Mouse (Mus musculus) erythroblast, embryonic 14.5 days (primary cell): ENCODE results near the gene Vps8.

ENCODE experiments used
- GATA1 ChIP-seq: IDR thresholded peaks from 2 replicates; pipeline ENCODE4 v1.6.1; 2012; ENCODE audit warnings: low read length, inconsistent platforms, mixed read lengths
- TAL1 ChIP-seq: IDR thresholded peaks from 3 replicates; pipeline ENCODE4 v1.6.1; 2012; ENCODE audit warnings: low read length, inconsistent platforms, mixed read lengths

GRCm38 (mm10) chr16:21518833-21519232 lies 95.9 kb downstream of the Vps8 start:
- no peak for TF ChIP-seq TAL1
- TF ChIP-seq GATA1 = no peak
